Mouse (Mus musculus): ENCODE measurements around the gene Crybb1. TPM values are rescaled to one million over a fixed set of nuclear protein-coding genes. Genes with fewer than 3 reads are reported as not detected.

Gene Crybb1
- polyA plus RNA-seq, 1 experiment from 2014 or later: 0.32 TPM

- H3K27ac ChIP-seq (ENCODE audit: low read length): peak overlapping the region; percentile 13
- H3K4me3 ChIP-seq (ENCODE audit: low read depth, low read length): no peak overlapping the region
- no peak overlapping the region for H3K4me2 ChIP-seq (ENCODE audit: low read depth, low read length)
- 37% methylated on average over 2 of the region's 2 CpGs for WGBS (ENCODE audit: insufficient replicate concordance)
- no peak overlapping the region for H3K9ac ChIP-seq (ENCODE audit: low read depth, low read length)
- H3K9me3 ChIP-seq (replicated peaks; ENCODE audit: control insufficient read depth, low read length): no peaks in the 10 kb centered on the region
- peaks cover 29% of the 10 kb centered on the region for H3K4me1 ChIP-seq (ENCODE audit: control insufficient read depth, low read depth, low read length)
- ATAC-seq (ENCODE audit: low read depth): no peak
- no peaks in the 10 kb centered on the region for H3K36me3 ChIP-seq (ENCODE audit: control insufficient read depth, insufficient read depth)
- H3K27me3 ChIP-seq (ENCODE audit: control insufficient read depth, insufficient read depth, low read depth, low read length): peaks cover 9% of the 10 kb centered on the region
These were observed 13.8 kb upstream of the Crybb1 start for GRCm38 (mm10) chr5:112241849-112242248.

- no peaks in the 10 kb centered on the region for H3K36me3 ChIP-seq (ENCODE audit: control insufficient read depth, insufficient read depth)
- H3K4me2 ChIP-seq (ENCODE audit: low read depth, low read length): no peak overlapping the region
- H3K4me1 ChIP-seq (ENCODE audit: control insufficient read depth, low read depth, low read length): peaks cover 29% of the 10 kb centered on the region
- WGBS (ENCODE audit: insufficient replicate concordance): 20% methylated on average over 5 of the region's 5 CpGs
- no peak overlapping the region for H3K9ac ChIP-seq (ENCODE audit: low read depth, low read length)
- ATAC-seq (ENCODE audit: low read depth): peak; percentile 58
- H3K4me3 ChIP-seq (ENCODE audit: low read depth, low read length): no peak overlapping the region
- no peaks in the 10 kb centered on the region for H3K9me3 ChIP-seq (replicated peaks; ENCODE audit: control insufficient read depth, low read length)
- peaks cover 8% of the 10 kb centered on the region for H3K27me3 ChIP-seq (ENCODE audit: control insufficient read depth, insufficient read depth, low read depth, low read length)
- peak overlapping the region; percentile 13 for H3K27ac ChIP-seq (ENCODE audit: low read length)
These were observed 13.2 kb upstream of the Crybb1 start for GRCm38 (mm10) chr5:112242361-112242778.

GRCm38 (mm10) chr5:112243041-112243440 lies 12.6 kb upstream of the Crybb1 start:
- 51% methylated on average over 5 of the region's 5 CpGs for whole genome bisulfite sequencing (ENCODE audit: insufficient replicate concordance)
- H3K4me3 ChIP-seq (ENCODE audit: low read depth, low read length): no peak overlapping the region
- no peaks in the 10 kb centered on the region for H3K9me3 ChIP-seq (replicated peaks; ENCODE audit: control insufficient read depth, low read length)
- H3K27ac ChIP-seq (ENCODE audit: low read length): peak overlapping the region; percentile 16; the same call in 1 of the 2 replicates
- H3K27me3 ChIP-seq (ENCODE audit: control insufficient read depth, insufficient read depth, low read depth, low read length): peaks cover 3% of the 10 kb centered on the region
- peaks cover 29% of the 10 kb centered on the region for H3K4me1 ChIP-seq (ENCODE audit: control insufficient read depth, low read depth, low read length)
- ATAC-seq (ENCODE audit: low read depth): no peak
- H3K36me3 ChIP-seq (ENCODE audit: control insufficient read depth, insufficient read depth): no peaks in the 10 kb centered on the region
- no peak overlapping the region for H3K9ac ChIP-seq (ENCODE audit: low read depth, low read length)
- H3K4me2 ChIP-seq (ENCODE audit: low read depth, low read length): no peak overlapping the region

- 32% methylated on average over 10 of the region's 10 CpGs for WGBS (ENCODE audit: insufficient replicate concordance)
- peak overlapping the region; percentile 52; the same call in 1 of the 2 replicates for H3K27ac ChIP-seq (ENCODE audit: low read length)
- ATAC-seq (ENCODE audit: low read depth): peak; percentile 38; the same call in 1 of the 2 replicates
These were observed 11.9 kb upstream of the Crybb1 start for GRCm38 (mm10) chr5:112243539-112244274.

GRCm38 (mm10) chr5:112244275-112244562 lies 11.4 kb upstream of the Crybb1 start:
- Histone ChIP-seq H3K9me3 (replicated peaks; ENCODE audit: control insufficient read depth, low read length) (no peaks in the 10 kb centered on the region), H3K36me3 (ENCODE audit: control insufficient read depth, insufficient read depth) (no peaks in the 10 kb centered on the region), H3K4me2 (ENCODE audit: low read depth, low read length) (no peak overlapping the region), H3K27ac (ENCODE audit: low read length) (peak overlapping the region; percentile 52; the same call in 1 of the 2 replicates), H3K4me3 (ENCODE audit: low read depth, low read length) (no peak overlapping the region), H3K4me1 (ENCODE audit: control insufficient read depth, low read depth, low read length) (peaks cover 29% of the 10 kb centered on the region), H3K27me3 (ENCODE audit: control insufficient read depth, insufficient read depth, low read depth, low read length) (no peaks in the 10 kb centered on the region), H3K9ac (ENCODE audit: low read depth, low read length) (no peak overlapping the region)
- peak; percentile 33; the same call in 1 of the 2 replicates for ATAC-seq (ENCODE audit: low read depth)
- 39% methylated on average over 1 of the region's 1 CpGs for WGBS (ENCODE audit: insufficient replicate concordance)

More at GRCm38 (mm10) chr5:112243539-112244274, 11.9 kb upstream of the Crybb1 start:
- Histone ChIP-seq H3K9ac (ENCODE audit: low read depth, low read length) (no peak overlapping the region), H3K36me3 (ENCODE audit: control insufficient read depth, insufficient read depth) (no peaks in the 10 kb centered on the region), H3K4me2 (ENCODE audit: low read depth, low read length) (0 out of 2 replicates have a peak overlapping the region, but pooled peaks have one; percentile 2), H3K9me3 (replicated peaks; ENCODE audit: control insufficient read depth, low read length) (no peaks in the 10 kb centered on the region), H3K4me3 (ENCODE audit: low read depth, low read length) (no peak overlapping the region), H3K27me3 (ENCODE audit: control insufficient read depth, insufficient read depth, low read depth, low read length) (no peaks in the 10 kb centered on the region), H3K4me1 (ENCODE audit: control insufficient read depth, low read depth, low read length) (peaks cover 29% of the 10 kb centered on the region)

- Histone ChIP-seq H3K4me1 (ENCODE audit: control insufficient read depth, low read depth, low read length) (peaks cover 29% of the 10 kb centered on the region), H3K36me3 (ENCODE audit: control insufficient read depth, insufficient read depth) (no peaks in the 10 kb centered on the region), H3K9ac (ENCODE audit: low read depth, low read length) (no peak overlapping the region), H3K4me2 (ENCODE audit: low read depth, low read length) (no peak overlapping the region), H3K27me3 (ENCODE audit: control insufficient read depth, insufficient read depth, low read depth, low read length) (no peaks in the 10 kb centered on the region), H3K4me3 (ENCODE audit: low read depth, low read length) (no peak overlapping the region), H3K9me3 (replicated peaks; ENCODE audit: control insufficient read depth, low read length) (no peaks in the 10 kb centered on the region), H3K27ac (ENCODE audit: low read length) (no peak overlapping the region)
- WGBS (ENCODE audit: insufficient replicate concordance): 60% methylated on average over 8 of the region's 8 CpGs
- no peak for ATAC-seq (ENCODE audit: low read depth)
These were observed 10.6 kb upstream of the Crybb1 start for GRCm38 (mm10) chr5:112244890-112245615.

GRCm38 (mm10) chr5:112247399-112247798 lies 8.2 kb upstream of the Crybb1 start:
- 51% methylated on average over 8 of the region's 8 CpGs for WGBS (ENCODE audit: insufficient replicate concordance)
- Histone ChIP-seq H3K36me3 (ENCODE audit: control insufficient read depth, insufficient read depth) (no peaks in the 10 kb centered on the region), H3K27me3 (ENCODE audit: control insufficient read depth, insufficient read depth, low read depth, low read length) (no peaks in the 10 kb centered on the region), H3K9me3 (replicated peaks; ENCODE audit: control insufficient read depth, low read length) (no peaks in the 10 kb centered on the region), H3K4me1 (ENCODE audit: control insufficient read depth, low read depth, low read length) (peaks cover 20% of the 10 kb centered on the region), H3K4me2 (ENCODE audit: low read depth, low read length) (no peak overlapping the region), H3K4me3 (ENCODE audit: low read depth, low read length) (no peak overlapping the region), H3K27ac (ENCODE audit: low read length) (no peak overlapping the region), H3K9ac (ENCODE audit: low read depth, low read length) (no peak overlapping the region)
- ATAC-seq (ENCODE audit: low read depth): no peak

- WGBS (ENCODE audit: insufficient replicate concordance): 77% methylated on average over 11 of the region's 11 CpGs
- no peak overlapping the region for H3K4me2 ChIP-seq (ENCODE audit: low read depth, low read length)
- H3K4me1 ChIP-seq (ENCODE audit: control insufficient read depth, low read depth, low read length): peaks cover 24% of the 10 kb centered on the region
- no peaks in the 10 kb centered on the region for H3K27me3 ChIP-seq (ENCODE audit: control insufficient read depth, insufficient read depth, low read depth, low read length)
- no peak overlapping the region for H3K9ac ChIP-seq (ENCODE audit: low read depth, low read length)
- no peaks in the 10 kb centered on the region for H3K9me3 ChIP-seq (replicated peaks; ENCODE audit: control insufficient read depth, low read length)
- no peak overlapping the region for H3K4me3 ChIP-seq (ENCODE audit: low read depth, low read length)
- ATAC-seq (ENCODE audit: low read depth): no peak
- no peaks in the 10 kb centered on the region for H3K36me3 ChIP-seq (ENCODE audit: control insufficient read depth, insufficient read depth)
- no peak overlapping the region for H3K27ac ChIP-seq (ENCODE audit: low read length)
These were observed 6.5 kb upstream of the Crybb1 start for GRCm38 (mm10) chr5:112249106-112249505.

- no peak for ATAC-seq (ENCODE audit: low read depth)
- H3K36me3 ChIP-seq (ENCODE audit: control insufficient read depth, insufficient read depth): no peaks in the 10 kb centered on the region
- H3K4me2 ChIP-seq (ENCODE audit: low read depth, low read length): peak within 1 kb of the TSS; percentile 36; the same call in 1 of the 2 replicates
- peaks cover 24% of the 10 kb centered on the region for H3K4me1 ChIP-seq (ENCODE audit: control insufficient read depth, low read depth, low read length)
- peak within 1 kb of the TSS; percentile 59 for H3K27ac ChIP-seq (ENCODE audit: low read length)
- WGBS (ENCODE audit: insufficient replicate concordance): 56% methylated on average over 2 of the region's 2 CpGs
- H3K4me3 ChIP-seq (ENCODE audit: low read depth, low read length): no peak within 1 kb of the TSS
- H3K9ac ChIP-seq (ENCODE audit: low read depth, low read length): no peak within 1 kb of the TSS; the same call in 1 of the 2 replicates
- H3K27me3 ChIP-seq (ENCODE audit: control insufficient read depth, insufficient read depth, low read depth, low read length): no peaks in the 10 kb centered on the region
- H3K9me3 ChIP-seq (replicated peaks; ENCODE audit: control insufficient read depth, low read length): no peaks in the 10 kb centered on the region
These were observed 3.2 kb upstream of the Crybb1 start, which contains the start of gene Cryba4 for GRCm38 (mm10) chr5:112252400-112252799. Gene Cryba4 (minus strand): TSS chr5:112252518.
